Mouse (Mus musculus) spleen, adult 2 months (tissue): Measurements from ENCODE around the gene Btg2. TPM values are rescaled to one million over a fixed set of nuclear protein-coding genes. Genes with fewer than 3 reads are reported as not detected.

Source experiments
- DNase-seq, 2 experiments: peaks; one replicate each; pipeline versions ENCODE4 v3.0.0 to v3.0.0-alpha.2; 2012 to 2021; ENCODE audit warnings: low spot score in 2 of 2, low read depth in 1 of 2
- H3K27ac ChIP-seq: fragments of 200-500 bp; 2 replicates; pipeline ENCODE4 v1.5.1; 2012; ENCODE audit warnings: low read length, inconsistent platforms; ENCODE audit not compliant: insufficient read depth
- H3K27me3 ChIP-seq: fragments of 200-500 bp; 2 replicates; pipeline ENCODE4 v1.6.1; 2012; ENCODE audit warnings: mild to moderate bottlenecking, moderate library complexity, low read length, inconsistent platforms; ENCODE audit not compliant: control insufficient read depth, insufficient read depth
- H3K36me3 ChIP-seq: fragments of 200-500 bp; 2 replicates; pipeline ENCODE4 v1.6.1; 2012; ENCODE audit warnings: mild to moderate bottlenecking, low read length, inconsistent platforms; ENCODE audit not compliant: control insufficient read depth, insufficient read depth
- H3K4me1 ChIP-seq: fragments of 200-500 bp; 2 replicates; pipeline ENCODE4 v1.6.1; 2011; ENCODE audit warnings: inconsistent platforms; ENCODE audit not compliant: control insufficient read depth, insufficient read depth, insufficient read length
- H3K4me3 ChIP-seq: fragments of 200-500 bp; 2 replicates; pipeline ENCODE4 v1.5.1; 2011; ENCODE audit warnings: mild to moderate bottlenecking, inconsistent platforms; ENCODE audit not compliant: insufficient read depth, insufficient read length; ENCODE audit errors: extremely low read depth
- CTCF ChIP-seq: fragments of 200-500 bp; IDR thresholded peaks from 2 replicates; pipeline ENCODE4 v1.5.1; 2011; ENCODE audit warnings: mild to moderate bottlenecking, inconsistent platforms; ENCODE audit not compliant: insufficient read depth, insufficient read length, insufficient replicate concordance; ENCODE audit errors: extremely low read depth
- POLR2A ChIP-seq: fragments of 200-500 bp; IDR thresholded peaks from 2 replicates; pipeline ENCODE4 v1.6.1; 2011; ENCODE audit warnings: low read depth, low read length, inconsistent platforms
- WGBS: fragments of 180-500 bp; shearing (Covaris S2); methylation state at CpG from one replicate; pipeline ENCODE4 v1.1.7; 2018; 5-methylcytosine and 5-hydroxymethylcytosine counted together
- polyA plus RNA-seq: library from polyadenylated mRNA; depleted of rRNA; stranded (reverse); fragments of >200 nt; gene quantifications from 2 replicates; pipeline ENCODE4 v1.2.3, GENCODE M21; 2012

The Btg2 gene
- polyA plus RNA-seq, 1 experiment = 115 TPM

DNA sequence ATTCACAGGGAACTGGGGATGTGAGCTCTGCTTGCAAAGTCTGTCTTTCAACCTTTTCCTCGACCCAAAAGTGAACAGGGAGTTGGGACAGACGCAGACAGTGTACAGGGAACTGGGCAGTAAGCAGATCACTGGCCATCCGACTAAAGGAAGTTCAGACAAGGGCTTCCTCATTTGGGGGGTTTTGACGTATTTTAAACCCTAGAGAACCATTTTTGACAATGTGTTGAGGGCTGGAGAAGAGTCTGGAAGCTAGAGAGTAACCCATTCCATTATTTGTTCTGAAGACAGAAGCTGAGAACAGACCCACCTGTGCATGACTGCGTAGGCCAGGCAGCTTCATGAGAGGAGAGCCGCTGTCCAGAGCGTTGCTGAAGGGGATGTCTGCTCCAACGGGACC is 4.8 kb upstream of the Btg2 start:
- Histone ChIP-seq H3K4me1 (peaks cover 29% of the 10 kb centered on the region; the same call in 1 of the 2 replicates), H3K27me3 (no peaks in the 10 kb centered on the region), H3K4me3 (no peak overlapping the region), H3K27ac (no peak overlapping the region; the same call in 1 of the 2 replicates), H3K36me3 (no peaks in the 10 kb centered on the region)
- no peak for DNase-seq
- 61% methylated on average over 8 of the region's 8 CpGs for WGBS
- TF ChIP-seq POLR2A = no peak
- no peak for TF ChIP-seq CTCF

DNA sequence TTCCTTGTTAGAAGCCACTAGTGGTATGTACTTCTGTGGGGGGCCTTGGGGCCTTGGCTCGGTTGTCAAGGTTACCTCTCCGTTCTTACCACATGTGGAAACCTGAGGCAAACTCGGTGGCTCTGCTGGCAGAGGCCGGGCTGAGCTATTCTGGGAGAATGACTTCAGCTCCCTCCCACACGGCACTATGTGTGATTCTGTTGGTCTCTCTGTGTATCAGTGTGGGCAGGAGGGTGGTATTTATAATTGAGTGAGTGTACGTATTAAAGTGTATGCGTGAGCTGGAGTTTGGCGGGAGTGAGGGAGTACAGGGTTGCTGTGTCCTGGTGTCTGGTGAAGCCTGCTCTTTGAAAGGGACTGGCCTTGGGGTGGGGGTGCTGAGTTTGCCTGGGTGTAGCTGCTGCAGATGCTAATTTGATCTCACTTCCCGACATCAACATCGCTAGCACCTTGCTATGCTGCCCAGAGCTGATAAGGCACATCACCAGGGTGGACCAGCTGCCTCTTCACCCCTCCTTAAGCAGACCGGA is 4.1 kb upstream of the Btg2 start:
- H3K27me3 ChIP-seq = no peaks in the 10 kb centered on the region
- peak overlapping the region; percentile 36 for H3K27ac ChIP-seq
- DNase-seq = no peak
- peaks cover 29% of the 10 kb centered on the region; the same call in 1 of the 2 replicates for H3K4me1 ChIP-seq
- TF ChIP-seq POLR2A (no peak), CTCF (no peak)
- WGBS = 44% methylated on average over 11 of the region's 11 CpGs
- H3K4me3 ChIP-seq = no peak overlapping the region
- no peaks in the 10 kb centered on the region for H3K36me3 ChIP-seq

GRCm38 (mm10) chr1:134080881-134081450 is 2.0 kb upstream of the Btg2 start:
- no peaks in the 10 kb centered on the region for H3K27me3 ChIP-seq
- 92% methylated on average over 5 of the region's 5 CpGs for WGBS
- TF ChIP-seq CTCF (no peak), POLR2A (no peak)
- H3K4me1 ChIP-seq = peaks cover 31% of the 10 kb centered on the region
- H3K27ac ChIP-seq = no peak overlapping the region
- no peak for DNase-seq
- peaks cover 14% of the 10 kb centered on the region for H3K36me3 ChIP-seq
- no peak overlapping the region for H3K4me3 ChIP-seq

DNA sequence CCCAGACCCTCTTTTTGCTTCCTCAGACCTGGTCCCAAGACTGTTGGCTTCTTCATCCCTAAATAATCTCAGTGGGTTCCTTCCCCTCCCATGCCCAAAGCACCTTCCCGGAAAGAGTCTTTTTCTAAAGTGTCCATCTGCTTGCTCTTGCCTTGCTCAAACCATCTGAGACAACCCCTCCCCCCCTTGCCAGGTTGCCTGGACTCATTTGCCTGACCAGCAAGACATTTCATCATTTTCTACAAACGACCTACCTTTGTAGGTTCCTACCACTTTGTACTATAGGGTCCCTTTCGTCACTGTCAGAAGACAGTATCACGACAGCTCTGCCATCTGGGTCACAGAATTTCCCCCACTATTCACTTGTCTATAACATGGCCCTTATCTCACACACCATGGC is 1.5 kb upstream of the Btg2 start:
- no peak for DNase-seq
- 84% methylated on average over 4 of the region's 4 CpGs for WGBS
- peaks cover 29% of the 10 kb centered on the region for H3K4me1 ChIP-seq
- no peak overlapping the region for H3K4me3 ChIP-seq
- peaks cover 20% of the 10 kb centered on the region for H3K36me3 ChIP-seq
- no peak for TF ChIP-seq CTCF
- TF ChIP-seq POLR2A = no peak
- H3K27ac ChIP-seq = no peak overlapping the region
- no peaks in the 10 kb centered on the region for H3K27me3 ChIP-seq

DNA sequence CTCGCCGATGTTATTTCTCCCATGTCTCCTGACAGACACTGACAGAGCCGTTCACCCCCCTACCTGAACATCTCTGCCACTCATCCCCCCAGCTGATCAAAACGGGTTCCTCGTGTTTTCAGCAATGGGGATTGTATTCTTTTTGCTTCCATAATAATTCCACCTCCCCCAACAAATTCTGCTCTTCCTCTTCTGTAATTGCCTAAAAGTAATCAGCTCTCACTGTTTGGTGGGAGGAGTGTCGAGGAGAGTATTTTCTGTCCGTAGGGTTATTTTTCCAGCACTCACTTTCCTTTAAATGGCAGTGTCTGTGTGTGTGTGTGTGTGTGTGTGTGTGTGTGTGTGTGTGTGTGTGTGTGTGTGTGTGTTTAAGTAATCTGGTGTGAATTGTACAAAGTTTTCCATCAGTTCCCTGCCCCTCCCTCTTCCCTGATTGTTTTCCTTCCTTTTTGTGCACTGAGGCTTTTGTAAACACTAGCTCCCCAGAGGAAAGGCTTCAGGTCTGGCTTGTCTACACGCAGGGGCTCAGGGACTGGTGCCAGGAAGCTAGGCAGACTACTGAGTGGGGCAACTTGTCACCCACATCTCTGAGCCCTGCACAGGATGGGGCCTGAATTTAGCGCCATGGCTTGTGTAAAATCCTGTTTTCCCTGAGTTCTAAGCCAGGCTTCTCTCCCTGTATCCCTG is 700 bp upstream of the Btg2 start:
- Histone ChIP-seq H3K4me3 (peak overlapping the region; percentile 78), H3K27ac (peak overlapping the region; percentile 76), H3K4me1 (peaks cover 34% of the 10 kb centered on the region), H3K27me3 (no peaks in the 10 kb centered on the region), H3K36me3 (peaks cover 26% of the 10 kb centered on the region)
- no peak for TF ChIP-seq CTCF
- WGBS = 5% methylated on average over 9 of the region's 9 CpGs
- DNase-seq = no peak

DNA sequence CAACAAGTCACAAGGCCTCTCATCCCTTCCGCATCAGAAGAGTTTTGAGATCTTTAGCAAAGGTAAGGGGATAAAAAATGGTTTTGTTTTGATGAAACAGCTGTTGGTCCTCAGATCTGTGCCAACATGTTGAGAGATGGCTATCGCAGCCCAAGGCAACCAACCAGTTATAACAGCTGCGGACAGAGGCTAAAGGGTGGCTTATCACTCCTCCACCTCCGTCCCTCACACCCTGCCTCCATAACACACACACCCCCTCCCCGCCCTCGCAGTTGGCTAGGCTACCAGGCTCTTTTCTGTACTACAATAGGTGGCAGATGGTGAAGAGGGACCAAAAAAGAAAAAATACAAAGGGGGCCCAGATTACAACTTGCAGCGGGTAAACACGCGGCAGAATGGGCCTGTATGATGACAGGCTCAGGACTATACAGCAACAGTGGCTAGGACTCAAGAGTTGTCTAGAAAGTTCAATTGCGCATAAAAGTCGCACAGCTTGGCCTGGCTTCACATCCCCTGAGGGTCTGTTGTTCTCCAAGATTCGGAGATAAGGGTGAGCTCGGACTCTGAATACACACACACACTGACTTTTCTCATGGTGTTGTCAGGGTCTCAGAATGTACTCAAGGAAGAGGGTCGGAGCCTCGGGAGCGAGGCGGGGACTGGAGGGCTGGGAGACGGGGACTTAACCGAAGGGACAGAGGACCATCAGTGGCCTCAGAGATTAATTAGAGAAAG is 692 bp downstream of the Btg2 start:
- WGBS = under 1% methylated on average over 19 of the region's 19 CpGs
- Histone ChIP-seq H3K4me1 (peaks cover 34% of the 10 kb centered on the region), H3K36me3 (peaks cover 26% of the 10 kb centered on the region), H3K27ac (peak overlapping the region; percentile 88), H3K4me3 (peak overlapping the region; percentile 95), H3K27me3 (no peaks in the 10 kb centered on the region)
- DNase-seq = no peak
- TF ChIP-seq CTCF = no peak
- TF ChIP-seq POLR2A = no peak
